Mouse (Mus musculus): ENCODE results near the gene Cd27.

DNA sequence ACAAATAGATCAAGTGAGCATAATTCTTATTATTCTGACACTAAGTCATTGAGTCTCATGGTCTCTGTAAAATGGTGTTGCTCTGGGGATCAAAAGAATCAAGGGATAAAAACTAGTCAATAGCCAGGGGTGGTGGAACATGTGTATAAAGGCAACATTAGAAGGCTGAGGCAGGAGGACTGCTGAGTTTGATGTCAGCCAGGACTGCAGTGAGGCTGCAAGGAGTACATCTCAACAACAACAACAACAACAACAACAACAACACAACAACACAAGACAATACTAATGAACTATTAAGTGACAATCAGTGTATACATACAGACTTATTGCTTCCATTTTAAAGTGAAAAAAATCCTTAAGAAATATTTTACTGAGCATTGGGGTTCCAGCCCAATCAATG, 46.0 kb downstream of the Cd27 start:
- TF ChIP-seq CTCF (IDR thresholded peaks at IDR 0.05; ENCODE audit: control insufficient read depth, insufficient read depth, insufficient replicate concordance, low read depth, low read length) = no peak
- TF ChIP-seq POLR2A (IDR thresholded peaks at IDR 0.05; ENCODE audit: control insufficient read depth, low read depth, low read length) = no peak
